Mouse (Mus musculus): ENCODE results near the gene Gm21981. TPM values are rescaled to one million over a fixed set of nuclear protein-coding genes. Genes with fewer than 3 reads are reported as not detected.

Gene Gm21981
- polyA plus RNA-seq (2017; shearing (Covaris generic)), result not detected

GRCm38 (mm10) chr17:47694442-47694502 is at the start of gene Gm21981:
Gene Gm21981, minus strand, starts transcription at chr17:47694455.

GRCm38 (mm10) chr17:47736856-47737255 is 42.6 kb upstream of the Gm21981 start, which contains the start of gene Tfeb:
Gene Tfeb, plus strand, starts transcription at chr17:47737030.

GRCm38 (mm10) chr17:47726566-47726965 is 32.3 kb upstream of the Gm21981 start, which contains the start of gene Pgc:
Gene Pgc, plus strand, starts transcription at chr17:47726842.

GRCm38 (mm10) chr17:47694503-47695336 is 465 bp upstream of the Gm21981 start, which contains the start of gene Prickle4:
Gene Prickle4, minus strand, starts transcription at chr17:47694736.

GRCm38 (mm10) chr17:47688608-47689575 is 5.4 kb downstream of the Gm21981 start, which contains the start of gene Frs3:
Gene Frs3, plus strand, starts transcription at chr17:47689030.

GRCm38 (mm10) chr17:47688344-47688607 is 6.0 kb downstream of the Gm21981 start, which contains the start of gene Tomm6:
Gene Tomm6, minus strand, starts transcription at chr17:47688386.

Other genes starting within 250 kb of the Gm21981 start
- 52.6 TPM for gene Taf8, start 192.2 kb downstream of the Gm21981 start, polyA plus RNA-seq (2017; shearing (Covaris generic))
- gene Ccnd3, start 189.4 kb downstream of the Gm21981 start, polyA plus RNA-seq (2017; shearing (Covaris generic)), result 245 TPM
- 30.8 TPM for gene Bysl, start 83.0 kb downstream of the Gm21981 start, polyA plus RNA-seq (2017; shearing (Covaris generic))
- gene Med20, start 82.9 kb downstream of the Gm21981 start, polyA plus RNA-seq (2017; shearing (Covaris generic)), result 53.4 TPM
- 1.6 TPM for gene Gm20517, start 82.9 kb downstream of the Gm21981 start, polyA plus RNA-seq (2017; shearing (Covaris generic))
- gene Usp49, start 63.8 kb downstream of the Gm21981 start, polyA plus RNA-seq (2017; shearing (Covaris generic)), result 3.2 TPM
- gene Tomm6, start 6.1 kb downstream of the Gm21981 start, polyA plus RNA-seq (2017; shearing (Covaris generic)), result 201 TPM
- gene Frs3, start 5.4 kb downstream of the Gm21981 start, polyA plus RNA-seq (2017; shearing (Covaris generic)), result 0.46 TPM
- gene Prickle4, start 281 bp upstream of the Gm21981 start, polyA plus RNA-seq (2017; shearing (Covaris generic)), result not detected
- gene Pgc, start 32.4 kb upstream of the Gm21981 start, polyA plus RNA-seq (2017; shearing (Covaris generic)), result not detected
- gene Tfeb, start 42.6 kb upstream of the Gm21981 start, polyA plus RNA-seq (2017; shearing (Covaris generic)), result 23.5 TPM
- gene Mdfi, start 140.2 kb upstream of the Gm21981 start, polyA plus RNA-seq (2017; shearing (Covaris generic)), result not detected
- 18.6 TPM for gene Foxp4, start 230.2 kb upstream of the Gm21981 start, polyA plus RNA-seq (2017; shearing (Covaris generic))

All from effector memory CD4-positive, alpha-beta T cell, adult 5 months (primary cell).